Mouse (Mus musculus) small intestine, adult 2 months (tissue): ENCODE measurements around the gene Gm17387. TPM values are rescaled to one million over a fixed set of nuclear protein-coding genes. Genes with fewer than 3 reads are reported as not detected.

Source experiments
- H3K27ac ChIP-seq: fragments of 200-500 bp; 2 replicates; pipeline ENCODE4 v1.5.1; 2012; ENCODE audit warnings: low read depth, low read length, control low read depth, inconsistent platforms; ENCODE audit not compliant: insufficient read depth
- H3K27me3 ChIP-seq: fragments of 200-500 bp; 2 replicates; pipeline ENCODE4 v1.6.1; 2012; ENCODE audit warnings: mild to moderate bottlenecking, moderate library complexity, low read length, inconsistent platforms; ENCODE audit not compliant: control insufficient read depth, insufficient read depth
- H3K36me3 ChIP-seq: fragments of 200-500 bp; 2 replicates; pipeline ENCODE4 v1.6.1; 2012; ENCODE audit warnings: mild to moderate bottlenecking, low read length, control low read depth, inconsistent platforms; ENCODE audit not compliant: control insufficient read depth, insufficient read depth
- H3K4me1 ChIP-seq: fragments of 200-500 bp; 2 replicates; pipeline ENCODE4 v1.6.1; 2012; ENCODE audit warnings: low read length, inconsistent platforms, mixed read lengths; ENCODE audit not compliant: control insufficient read depth, insufficient read depth, insufficient read length
- H3K4me3 ChIP-seq: fragments of 200-500 bp; 2 replicates; pipeline ENCODE4 v1.5.1; 2012; ENCODE audit warnings: low read depth, mild to moderate bottlenecking, control low read depth, inconsistent platforms, low read length, moderate library complexity
- CTCF ChIP-seq: fragments of 200-500 bp; IDR thresholded peaks from 2 replicates; pipeline ENCODE4 v1.5.1; 2012; ENCODE audit warnings: low read depth, mild to moderate bottlenecking, control low read depth, inconsistent platforms, low read length, moderate library complexity, mixed read lengths; ENCODE audit not compliant: insufficient replicate concordance, insufficient read length; ENCODE audit errors: extremely low read depth
- POLR2A ChIP-seq: fragments of 200-500 bp; IDR thresholded peaks from 2 replicates; pipeline ENCODE4 v1.6.1; 2012; ENCODE audit warnings: low read depth, mild to moderate bottlenecking, control low read depth, inconsistent platforms, low read length, moderate library complexity
- WGBS: fragments of 180-500 bp; shearing (Covaris S2); methylation state at CpG from one replicate; pipeline ENCODE4 v1.1.7; 2018; 5-methylcytosine and 5-hydroxymethylcytosine counted together
- polyA plus RNA-seq: library from polyadenylated mRNA; depleted of rRNA; stranded (reverse); fragments of >200 nt; gene quantifications from 2 replicates; pipeline ENCODE4 v1.2.3, GENCODE M21; 2012

Gene Gm17387
- polyA plus RNA-seq, 1 experiment, result not detected

- H3K27ac ChIP-seq, result peak overlapping the region; percentile 87
- TF ChIP-seq POLR2A (no peak), CTCF (no peak)
- WGBS, result 25% methylated on average over 7 of the region's 7 CpGs
Observed at GRCm38 (mm10) chr7:141064175-141064574, 35.2 kb downstream of the Gm17387 start.

GRCm38 (mm10) chr7:141064576-141064975 lies 35.6 kb downstream of the Gm17387 start:
- peaks cover 31% of the 10 kb centered on the region for H3K4me1 ChIP-seq
- TF ChIP-seq CTCF, result no peak
- no peak for TF ChIP-seq POLR2A
- peak overlapping the region; percentile 87 for H3K27ac ChIP-seq
- no peaks in the 10 kb centered on the region; the same call in 1 of the 2 replicates for H3K36me3 ChIP-seq
- peak overlapping the region; percentile 35 for H3K4me3 ChIP-seq
- 28% methylated on average over 7 of the region's 7 CpGs for WGBS
- H3K27me3 ChIP-seq, result no peaks in the 10 kb centered on the region

More at GRCm38 (mm10) chr7:141064175-141064574, 35.2 kb downstream of the Gm17387 start:
- Histone ChIP-seq H3K27me3 (no peaks in the 10 kb centered on the region), H3K36me3 (no peaks in the 10 kb centered on the region; the same call in 1 of the 2 replicates), H3K4me3 (peak overlapping the region; percentile 35), H3K4me1 (peaks cover 31% of the 10 kb centered on the region)

- Histone ChIP-seq H3K4me1 (peaks cover 22% of the 10 kb centered on the region), H3K36me3 (no peaks in the 10 kb centered on the region; the same call in 1 of the 2 replicates), H3K27me3 (0 out of 2 replicates have a peak, but pooled peaks cover 2% of the 10 kb centered on the region), H3K4me3 (no peak overlapping the region), H3K27ac (no peak overlapping the region)
- 86% methylated on average over 19 of the region's 19 CpGs for WGBS
- TF ChIP-seq CTCF, result no peak
- TF ChIP-seq POLR2A, result no peak
Observed at GRCm38 (mm10) chr7:141068351-141068750, 39.4 kb downstream of the Gm17387 start.

GRCm38 (mm10) chr7:141070058-141070862 lies 41.3 kb downstream of the Gm17387 start:
- Histone ChIP-seq H3K4me3 (peak overlapping the region; percentile 66), H3K27me3 (0 out of 2 replicates have a peak, but pooled peaks cover 2% of the 10 kb centered on the region), H3K27ac (no peak overlapping the region), H3K4me1 (peaks cover 6% of the 10 kb centered on the region), H3K36me3 (no peaks in the 10 kb centered on the region; the same call in 1 of the 2 replicates)
- WGBS, result 3% methylated on average over 51 of the region's 51 CpGs
- TF ChIP-seq POLR2A (no peak), CTCF (peak; percentile 80; the same call in 1 of the 2 replicates)

- peak overlapping the region; percentile 40 for H3K4me3 ChIP-seq
- 43% methylated on average over 23 of the region's 23 CpGs for WGBS
- peak overlapping the region; percentile 50 for H3K27ac ChIP-seq
Observed at GRCm38 (mm10) chr7:141072017-141072745, 43.2 kb downstream of the Gm17387 start.

GRCm38 (mm10) chr7:141073782-141074181 lies 44.9 kb downstream of the Gm17387 start:
- H3K4me3 ChIP-seq, result no peak overlapping the region

More at GRCm38 (mm10) chr7:141072017-141072745, 43.2 kb downstream of the Gm17387 start:
- peaks cover 5% of the 10 kb centered on the region for H3K4me1 ChIP-seq
- TF ChIP-seq POLR2A (no peak), CTCF (peak; percentile 74; the same call in 1 of the 2 replicates)
- 0 out of 2 replicates have a peak, but pooled peaks cover 2% of the 10 kb centered on the region for H3K27me3 ChIP-seq
- H3K36me3 ChIP-seq, result no peaks in the 10 kb centered on the region; the same call in 1 of the 2 replicates

More at GRCm38 (mm10) chr7:141073782-141074181, 44.9 kb downstream of the Gm17387 start:
- Histone ChIP-seq H3K27me3 (0 out of 2 replicates have a peak, but pooled peaks cover 2% of the 10 kb centered on the region), H3K36me3 (no peaks in the 10 kb centered on the region), H3K27ac (no peak overlapping the region), H3K4me1 (peaks cover 5% of the 10 kb centered on the region; the same call in 1 of the 2 replicates)
- 79% methylated on average over 4 of the region's 4 CpGs for WGBS
- TF ChIP-seq CTCF, result no peak
- TF ChIP-seq POLR2A, result no peak
